Mouse (Mus musculus) embryonic fibroblast, embryonic 13.5 days (primary cell): Measurements from ENCODE around the gene Spr.
"Not testable (repeated sequence)": the region's sequence is repeated elsewhere in the genome, so short reads cannot be mapped to it uniquely, and the experiment has no call there.

ENCODE experiments used
- CTCF ChIP-seq: IDR thresholded peaks from 2 replicates; pipeline ENCODE4 v1.5.1; 2011; ENCODE audit warnings: mild to moderate bottlenecking, control low read depth, low read length, moderate library complexity, borderline replicate concordance; ENCODE audit not compliant: insufficient read depth
- POLR2A ChIP-seq: IDR thresholded peaks from 2 replicates; pipeline ENCODE4 v1.6.1; 2011; ENCODE audit warnings: low read depth, mild to moderate bottlenecking, control low read depth, low read length, moderate library complexity

DNA sequence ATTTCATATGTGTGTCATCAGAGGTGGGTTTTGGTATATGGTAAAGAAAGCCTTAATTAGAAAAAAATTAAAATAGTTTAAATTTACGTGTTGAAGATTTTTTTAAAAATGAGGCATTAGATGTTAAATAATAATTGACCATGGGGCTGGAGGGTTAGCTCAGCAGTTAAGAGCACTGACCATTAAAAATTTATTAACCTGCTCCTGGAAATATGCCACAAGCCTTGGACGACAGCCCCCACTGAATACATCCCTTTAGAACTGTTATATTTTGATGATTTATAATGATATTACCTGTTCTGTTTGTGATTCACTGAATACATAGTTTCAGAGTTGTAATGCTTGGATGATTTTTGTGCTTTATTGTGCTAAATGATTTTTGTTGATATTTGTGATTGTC is 19.0 kb upstream of the Spr start:
- not testable (repeated sequence) for TF ChIP-seq CTCF, POLR2A
